Mouse (Mus musculus): ENCODE results near the gene Afap1l2. TPM values are rescaled to one million over a fixed set of nuclear protein-coding genes. Genes with fewer than 3 reads are reported as not detected.

Afap1l2 gene
- total and polyA plus RNA-seq, 3 experiments = 0.17 to 3.1 (median 0.44) TPM

GRCm38 (mm10) chr19:57026501-57026900, 18.5 kb upstream of the Afap1l2 start:
- H3K4me2 ChIP-seq (ENCODE audit: insufficient read depth, low read depth, poor library complexity, severe bottlenecking) = no peak overlapping the region
- in situ Hi-C loops (cut with MboI; ENCODE audit: low pct_ligation_motif_present, low pct_unique_long_range_greater_than_20kb, low sequenced_read_pairs) = loop anchor here (5.0 kb wide), 1 partner anchor 104 kb away; no protein-coding TSS in a partner anchor

GRCm38 (mm10) chr19:57017785-57018179, 9.8 kb upstream of the Afap1l2 start:
- Histone ChIP-seq H3K4me2 (ENCODE audit: insufficient read depth, low read depth, poor library complexity, severe bottlenecking) (no peak overlapping the region), H3K9ac (ENCODE audit: insufficient read depth, low read depth) (no peak overlapping the region), H3K4me3 (replicated peaks in 1 of 3; ENCODE audit: low read depth in 2 of 3, low read length in 2 of 3, poor library complexity in 1 of 3) (no peak overlapping the region), H3K9me3 (replicated peaks; ENCODE audit: low read length) (no peaks in the 10 kb centered on the region), H3K4me1 (ENCODE audit: control insufficient read depth in 1 of 2, insufficient read depth in 2 of 2) (peaks cover 25 to 41% of the 10 kb centered on the region in 2 experiments), H3K27ac (ENCODE audit: insufficient read depth, low read depth) (no peak overlapping the region), H3K27me3 (replicated peaks) (no peaks in the 10 kb centered on the region), H3K36me3 (replicated peaks in 1 of 2; ENCODE audit: control insufficient read depth in 1 of 2, insufficient read depth in 1 of 2, low read length in 1 of 2) (no peaks in the 10 kb centered on the region), H3K79me2 (replicated peaks; ENCODE audit: control insufficient read depth, extremely low read depth, insufficient read depth, poor library complexity, severe bottlenecking) (no peaks in the 10 kb centered on the region)
- in situ Hi-C loops (cut with MboI; ENCODE audit: low pct_ligation_motif_present, low pct_unique_long_range_greater_than_20kb, low sequenced_read_pairs) = no loop called here
- dilution Hi-C loops (cut with MboI; ENCODE audit: extremely low pct_ligation_motif_present, extremely low pct_unique_long_range_greater_than_20kb, low sequenced_read_pairs) = no loop called here
- no peak for DNase-seq (ENCODE audit: extremely low read depth)
- no peak for TF ChIP-seq CHD2 (IDR thresholded peaks at IDR 0.05; ENCODE audit: low read length)
- no peak for TF ChIP-seq RAD21 (IDR thresholded peaks at IDR 0.05; ENCODE audit: low read depth, low read length)
- no peak for TF ChIP-seq ETS1 (conservative IDR thresholded peaks at IDR 0.05; ENCODE audit: low read depth, low read length)
- TF ChIP-seq HCFC1 (IDR thresholded peaks at IDR 0.05; ENCODE audit: low read depth, low read length) = no peak
- TF ChIP-seq E2F4 (IDR thresholded peaks at IDR 0.05; ENCODE audit: insufficient replicate concordance, low read depth, low read length) = no peak
- TF ChIP-seq MEF2A (IDR thresholded peaks at IDR 0.05; ENCODE audit: borderline replicate concordance, low read depth, low read length) = no peak
- TF ChIP-seq CTCF (conservative IDR thresholded peaks at IDR 0.05 in 1 of 2, IDR thresholded peaks at IDR 0.05 in 1 of 2; ENCODE audit: low read depth in 2 of 2, low read length in 2 of 2) = no peak

More at GRCm38 (mm10) chr19:57026501-57026900, 18.5 kb upstream of the Afap1l2 start:
- Histone ChIP-seq H3K4me3 (replicated peaks in 1 of 3; ENCODE audit: low read depth in 2 of 3, low read length in 2 of 3, poor library complexity in 1 of 3) (no peak overlapping the region), H3K9me3 (replicated peaks; ENCODE audit: low read length) (peaks cover 7% of the 10 kb centered on the region), H3K27me3 (replicated peaks) (no peaks in the 10 kb centered on the region), H3K4me1 (ENCODE audit: control insufficient read depth in 1 of 2, insufficient read depth in 2 of 2) (peaks cover 13 to 19% of the 10 kb centered on the region in 2 experiments), H3K79me2 (replicated peaks; ENCODE audit: control insufficient read depth, extremely low read depth, insufficient read depth, poor library complexity, severe bottlenecking) (no peaks in the 10 kb centered on the region), H3K27ac (ENCODE audit: insufficient read depth, low read depth) (no peak overlapping the region), H3K36me3 (replicated peaks in 1 of 2; ENCODE audit: control insufficient read depth in 1 of 2, insufficient read depth in 1 of 2, low read length in 1 of 2) (no peaks in the 10 kb centered on the region), H3K9ac (ENCODE audit: insufficient read depth, low read depth) (no peak overlapping the region)
- dilution Hi-C loops (cut with MboI; ENCODE audit: extremely low pct_ligation_motif_present, extremely low pct_unique_long_range_greater_than_20kb, low sequenced_read_pairs) = no loop called here
- DNase-seq (ENCODE audit: extremely low read depth) = no peak
- TF ChIP-seq SMC3 (IDR thresholded peaks at IDR 0.05; ENCODE audit: low read depth, low read length) = no peak
- no peak for TF ChIP-seq MXI1 (IDR thresholded peaks at IDR 0.05; ENCODE audit: low read depth, low read length)
- no peak for TF ChIP-seq MAFK (IDR thresholded peaks at IDR 0.05; ENCODE audit: insufficient replicate concordance, low read length)
- TF ChIP-seq JUN (IDR thresholded peaks at IDR 0.05; ENCODE audit: insufficient read depth, low read depth, low read length) = no peak

- H3K27ac ChIP-seq (ENCODE audit: insufficient read depth, low read depth) = no peak overlapping the region
- no peak for DNase-seq (ENCODE audit: extremely low read depth)
- H3K4me1 ChIP-seq (ENCODE audit: control insufficient read depth in 1 of 2, insufficient read depth in 2 of 2) = peaks cover 29 to 47% of the 10 kb centered on the region in 2 experiments
- no peaks in the 10 kb centered on the region for H3K79me2 ChIP-seq (replicated peaks; ENCODE audit: control insufficient read depth, extremely low read depth, insufficient read depth, poor library complexity, severe bottlenecking)
- no peaks in the 10 kb centered on the region for H3K27me3 ChIP-seq (replicated peaks)
- H3K9ac ChIP-seq (ENCODE audit: insufficient read depth, low read depth) = no peak overlapping the region
- no peaks in the 10 kb centered on the region for H3K36me3 ChIP-seq (replicated peaks in 1 of 2; ENCODE audit: control insufficient read depth in 1 of 2, insufficient read depth in 1 of 2, low read length in 1 of 2)
- no peaks in the 10 kb centered on the region for H3K9me3 ChIP-seq (replicated peaks; ENCODE audit: low read length)
- H3K4me3 ChIP-seq (replicated peaks in 1 of 3; ENCODE audit: low read depth in 2 of 3, low read length in 2 of 3, poor library complexity in 1 of 3) = no peak overlapping the region
- in situ Hi-C loops (cut with MboI; ENCODE audit: low pct_ligation_motif_present, low pct_unique_long_range_greater_than_20kb, low sequenced_read_pairs) (no loop called here), dilution Hi-C loops (cut with MboI; ENCODE audit: extremely low pct_ligation_motif_present, extremely low pct_unique_long_range_greater_than_20kb, low sequenced_read_pairs) (no loop called here)
- H3K4me2 ChIP-seq (ENCODE audit: insufficient read depth, low read depth, poor library complexity, severe bottlenecking) = no peak overlapping the region
- TF ChIP-seq CTCF (conservative IDR thresholded peaks at IDR 0.05 in 1 of 2, IDR thresholded peaks at IDR 0.05 in 1 of 2; ENCODE audit: low read depth in 2 of 2, low read length in 2 of 2) (no peak), NRF1 (IDR thresholded peaks at IDR 0.05; ENCODE audit: low read depth, low read length) (no peak), KAT2A (IDR thresholded peaks at IDR 0.05; ENCODE audit: insufficient replicate concordance, low read length) (no peak), PAX5 (IDR thresholded peaks at IDR 0.05; ENCODE audit: low read length) (no peak), ZMIZ1 (IDR thresholded peaks at IDR 0.05; ENCODE audit: low read depth, low read length) (no peak), USF2 (conservative IDR thresholded peaks at IDR 0.05; ENCODE audit: low read depth, low read length) (no peak), UBTF (IDR thresholded peaks at IDR 0.05; ENCODE audit: low read depth, low read length) (no peak), JUND (conservative IDR thresholded peaks at IDR 0.05; ENCODE audit: low read depth, low read length) (no peak), TCF12 (IDR thresholded peaks at IDR 0.05; ENCODE audit: low read depth, low read length) (no peak), USF1 (IDR thresholded peaks at IDR 0.05; ENCODE audit: low read depth, low read length) (no peak), SIN3A (IDR thresholded peaks at IDR 0.05; ENCODE audit: low read length) (no peak), MAZ (IDR thresholded peaks at IDR 0.05; ENCODE audit: low read depth, low read length) (no peak), ZNF384 (IDR thresholded peaks at IDR 0.05; ENCODE audit: low read depth, low read length) (no peak), RCOR1 (conservative IDR thresholded peaks at IDR 0.05; ENCODE audit: low read depth, low read length) (no peak), MYC (IDR thresholded peaks at IDR 0.05; ENCODE audit: low read depth, low read length) (no peak)
Measured at GRCm38 (mm10) chr19:57016995-57017784, 9.2 kb upstream of the Afap1l2 start.
